Mouse (Mus musculus): ENCODE measurements around the gene Mink1. TPM values are rescaled to one million over a fixed set of nuclear protein-coding genes. Genes with fewer than 3 reads are reported as not detected.

Gene Mink1
- total and polyA plus RNA-seq, 3 experiments = 33.8 to 230 (median 57.3) TPM

DNA sequence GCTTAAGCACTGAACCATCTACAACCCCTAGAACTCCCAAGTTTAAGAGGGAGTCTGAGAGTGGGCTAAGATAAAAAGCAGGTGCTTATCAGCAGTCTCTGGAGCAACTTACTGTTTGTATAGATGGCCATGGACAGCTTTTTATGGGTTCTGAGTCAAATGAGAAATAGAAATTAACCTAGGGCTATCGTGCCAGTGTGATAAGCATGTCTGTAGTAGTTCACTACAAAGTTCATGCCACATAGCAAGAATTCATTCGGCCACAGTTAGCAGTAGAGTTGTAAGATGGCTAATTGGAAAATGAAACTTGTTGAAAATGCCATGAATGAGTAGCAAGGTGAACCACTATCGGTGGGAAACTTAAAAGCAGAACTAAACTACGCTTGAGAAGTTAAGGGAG is 85.8 kb downstream of the Mink1 start:
- peak; percentile 84 for DNase-seq (ENCODE audit: low read depth, low spot score)
- Histone ChIP-seq H3K27ac (ENCODE audit: control insufficient read depth, low read depth, low read length) (peak overlapping the region; percentile 95), H3K4me3 (ENCODE audit: control insufficient read depth in 1 of 2, insufficient read depth in 1 of 2, low read depth in 2 of 2, low read length in 2 of 2) (peak overlapping the region; percentile 54 to 83), H3K9me3 (replicated peaks; ENCODE audit: insufficient read depth, low read length) (no peaks in the 10 kb centered on the region), H3K27me3 (ENCODE audit: control insufficient read depth in 1 of 2, insufficient read depth in 2 of 2, low read length in 2 of 2) (no peaks in the 10 kb centered on the region), H3K36me3 (ENCODE audit: control insufficient read depth in 1 of 2, insufficient read depth in 2 of 2, low read length in 2 of 2) (peaks cover 17 to 54% of the 10 kb centered on the region in 2 experiments), H3K9ac (ENCODE audit: control insufficient read depth, low read depth, low read length, poor library complexity, severe bottlenecking) (peak overlapping the region; percentile 92), H3K4me1 (ENCODE audit: control insufficient read depth in 1 of 2, insufficient read depth in 2 of 2, low read length in 2 of 2) (peaks cover 12 to 52% of the 10 kb centered on the region in 2 experiments), H3K79me2 (ENCODE audit: control insufficient read depth, insufficient read depth, low read length, poor library complexity) (peaks cover 72% of the 10 kb centered on the region)
- TF ChIP-seq E2F4 (IDR thresholded peaks at IDR 0.05; ENCODE audit: borderline replicate concordance, low read depth, low read length) = no peak
- TF ChIP-seq EP300 (IDR thresholded peaks at IDR 0.05; ENCODE audit: low read depth in 1 of 2, low read length in 2 of 2) = peak; percentile 71 to 77; a peak in 3 of 4 replicates
- no peak; the same call in 1 of the 2 replicates for TF ChIP-seq ZMIZ1 (IDR thresholded peaks at IDR 0.05; ENCODE audit: low read depth, low read length)
- TF ChIP-seq NELFE (IDR thresholded peaks at IDR 0.05; ENCODE audit: low read depth, low read length) = no peak
- peak; percentile 78 for TF ChIP-seq TAL1 (IDR thresholded peaks at IDR 0.05; ENCODE audit: low read length)
- no peak for TF ChIP-seq POLR2AphosphoS5 (IDR thresholded peaks at IDR 0.05; ENCODE audit: borderline replicate concordance, low read depth, low read length)
- TF ChIP-seq GATA1 (IDR thresholded peaks at IDR 0.05; ENCODE audit: low read depth, low read length) = peak; percentile 90
- peak; percentile 62 for TF ChIP-seq ETS1 (IDR thresholded peaks at IDR 0.05; ENCODE audit: low read depth, low read length)
- TF ChIP-seq USF1 (IDR thresholded peaks at IDR 0.05; ENCODE audit: low read depth, low read length) = no peak
- TF ChIP-seq MYC (IDR thresholded peaks at IDR 0.05; ENCODE audit: low read depth, low read length) = no peak
- TF ChIP-seq CHD1 (IDR thresholded peaks at IDR 0.05; ENCODE audit: low read depth, low read length) = 0 out of 2 replicates have a peak, but pooled peaks have one; percentile 13
- peak; percentile 59 for TF ChIP-seq SIN3A (IDR thresholded peaks at IDR 0.05; ENCODE audit: low read length)
- TF ChIP-seq TBP (IDR thresholded peaks at IDR 0.05; ENCODE audit: low read depth, low read length) = peak; percentile 16; the same call in 1 of the 2 replicates
- TF ChIP-seq MAFK (IDR thresholded peaks at IDR 0.05; ENCODE audit: borderline replicate concordance, low read depth, low read length) = 0 out of 2 replicates have a peak, but pooled peaks have one; percentile 13
- no peak for TF ChIP-seq NRF1 (IDR thresholded peaks at IDR 0.05; ENCODE audit: insufficient read depth, low read depth, low read length, poor library complexity, severe bottlenecking)
- no peak for TF ChIP-seq UBTF (IDR thresholded peaks at IDR 0.05; ENCODE audit: borderline replicate concordance, insufficient read depth, low read depth, low read length)
- TF ChIP-seq JUND (IDR thresholded peaks at IDR 0.05; ENCODE audit: low read depth, low read length) = no peak
- TF ChIP-seq GABPA (IDR thresholded peaks at IDR 0.05; ENCODE audit: low read depth, low read length) = no peak
- TF ChIP-seq MXI1 (IDR thresholded peaks at IDR 0.05; ENCODE audit: low read depth, low read length) = no peak
- TF ChIP-seq RAD21 (IDR thresholded peaks at IDR 0.05; ENCODE audit: low read depth, low read length) = no peak
- TF ChIP-seq POLR2A (IDR thresholded peaks at IDR 0.05; ENCODE audit: control insufficient read depth in 1 of 2, insufficient read depth in 1 of 2, low read depth in 1 of 2, low read length in 2 of 2, poor library complexity in 1 of 2) = no peak
- peak; percentile 75 for TF ChIP-seq RCOR1 (IDR thresholded peaks at IDR 0.05; ENCODE audit: low read depth, low read length)
- peak; percentile 83 for TF ChIP-seq TCF12 (IDR thresholded peaks at IDR 0.05; ENCODE audit: low read depth, low read length)

All from MEL (cell line).